Mouse (Mus musculus) intestine, embryonic 16.5 days (tissue): Measurements from ENCODE around the gene Dlg2. TPM values are rescaled to one million over a fixed set of nuclear protein-coding genes. Genes with fewer than 3 reads are reported as not detected.

Experiments used
- ATAC-seq: fragments of 200-750 bp; cut with Nextera tagmentation; 2 replicates; pipeline ENCODE4 v1.8.0; 2017; ENCODE audit warnings: moderate TSS enrichment, moderate library complexity
- H3K27ac ChIP-seq: fragments of 300-500 bp; sonication (generic); 2 replicates; pipeline ENCODE4 v1.5.1; 2014; ENCODE audit warnings: mild to moderate bottlenecking, low read length
- H3K27me3 ChIP-seq: fragments of 300-500 bp; sonication (generic); replicated peaks from 2 replicates; pipeline ENCODE4 v1.6.1; 2014; ENCODE audit warnings: low read length, control low read depth, mixed read lengths; ENCODE audit not compliant: control insufficient read depth, insufficient read depth
- H3K36me3 ChIP-seq: fragments of 300-500 bp; sonication (generic); 2 replicates; pipeline ENCODE4 v1.6.1; 2014; ENCODE audit warnings: low read length, control low read depth; ENCODE audit not compliant: control insufficient read depth, insufficient read depth
- H3K4me1 ChIP-seq: fragments of 300-500 bp; sonication (generic); 2 replicates; pipeline ENCODE4 v1.6.1; 2014; ENCODE audit warnings: low read length, control low read depth, mixed read lengths; ENCODE audit not compliant: control insufficient read depth, insufficient read depth
- H3K4me2 ChIP-seq: fragments of 300-500 bp; sonication (generic); 2 replicates; pipeline ENCODE4 v1.6.1; 2014; ENCODE audit warnings: low read depth, low read length, control low read depth
- H3K4me3 ChIP-seq: fragments of 300-500 bp; sonication (generic); 2 replicates; pipeline ENCODE4 v1.5.1; 2014; ENCODE audit warnings: mild to moderate bottlenecking, low read length
- H3K9ac ChIP-seq: fragments of 300-500 bp; sonication (generic); 2 replicates; pipeline ENCODE4 v1.6.1; 2014; ENCODE audit warnings: low read depth, low read length
- H3K9me3 ChIP-seq: fragments of 300-500 bp; sonication (generic); 2 replicates; pipeline ENCODE4 v1.6.1; 2016; ENCODE audit warnings: low read length, control low read depth; ENCODE audit not compliant: control insufficient read depth
- WGBS: fragments of 180-500 bp; shearing (Covaris S2); extraction: QIAGEN DNeasy Blood & Tissue Kit; methylation state at CpG from one replicate; pipeline ENCODE4 v1.1.7; 2014; 5-methylcytosine and 5-hydroxymethylcytosine counted together
- polyA plus RNA-seq: library from polyadenylated mRNA; unstranded; fragments of >200 nt; fragmentation: Nextera tagmentation; extraction: Ambion mirVana; gene quantifications from 2 replicates; pipeline ENCODE4 v1.2.1, GENCODE M21; 2015

Dlg2 gene
- polyA plus RNA-seq, 1 experiment from 2014 or later: 3.9 TPM

DNA sequence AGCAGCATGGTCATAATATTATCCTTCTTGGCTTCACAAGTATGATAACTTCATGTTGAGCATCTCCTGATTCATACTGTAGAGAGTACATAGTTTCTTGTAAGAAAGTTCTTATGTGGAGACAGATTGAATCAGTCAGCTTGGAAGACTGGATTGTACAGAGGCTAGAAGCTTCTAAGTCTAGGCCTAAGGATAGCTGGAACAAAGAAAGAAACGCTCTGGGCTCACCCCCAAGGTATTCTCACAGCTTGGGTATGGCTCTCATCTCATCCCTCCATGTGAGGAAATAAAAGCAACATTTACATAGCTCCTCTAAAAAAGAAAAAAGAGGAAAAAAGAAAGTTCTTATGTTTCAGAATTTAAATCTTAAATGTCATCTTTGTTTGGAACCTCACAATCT, 1466.8 kb downstream of the Dlg2 start:
- Histone ChIP-seq H3K4me2 (no peak overlapping the region), H3K4me1 (no peaks in the 10 kb centered on the region), H3K27ac (no peak overlapping the region), H3K9ac (no peak overlapping the region), H3K27me3 (no peaks in the 10 kb centered on the region), H3K36me3 (no peaks in the 10 kb centered on the region), H3K9me3 (no peaks in the 10 kb centered on the region), H3K4me3 (no peak overlapping the region)
- WGBS: 94% methylated on average over 1 of the region's 1 CpGs
- ATAC-seq: no peak

DNA sequence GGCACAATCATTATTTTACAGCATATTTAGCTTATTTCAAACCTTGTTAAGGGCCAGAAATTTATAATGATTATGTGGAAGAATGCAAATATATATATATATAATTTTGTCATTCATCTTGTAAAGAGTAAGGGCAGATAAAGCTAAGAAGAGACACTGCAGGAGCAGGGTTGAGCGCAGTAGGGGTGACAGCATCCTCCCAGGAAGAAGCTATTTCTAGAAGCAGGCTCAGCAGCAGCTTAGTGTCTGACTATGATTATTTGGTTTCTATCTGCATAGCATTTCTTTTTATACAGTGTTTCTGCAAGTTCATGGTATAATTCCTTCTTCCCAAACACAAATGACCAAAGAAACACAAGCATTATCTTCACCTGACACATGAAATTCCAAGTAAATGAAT, 1479.1 kb downstream of the Dlg2 start:
- H3K27me3 ChIP-seq: no peaks in the 10 kb centered on the region
- no peak for ATAC-seq
- no peak overlapping the region for H3K9ac ChIP-seq
- H3K27ac ChIP-seq: no peak overlapping the region
- 93% methylated on average over 1 of the region's 1 CpGs for WGBS
- no peak overlapping the region for H3K4me2 ChIP-seq
- H3K4me1 ChIP-seq: no peaks in the 10 kb centered on the region
- H3K9me3 ChIP-seq: no peaks in the 10 kb centered on the region
- H3K4me3 ChIP-seq: no peak overlapping the region
- H3K36me3 ChIP-seq: no peaks in the 10 kb centered on the region

DNA sequence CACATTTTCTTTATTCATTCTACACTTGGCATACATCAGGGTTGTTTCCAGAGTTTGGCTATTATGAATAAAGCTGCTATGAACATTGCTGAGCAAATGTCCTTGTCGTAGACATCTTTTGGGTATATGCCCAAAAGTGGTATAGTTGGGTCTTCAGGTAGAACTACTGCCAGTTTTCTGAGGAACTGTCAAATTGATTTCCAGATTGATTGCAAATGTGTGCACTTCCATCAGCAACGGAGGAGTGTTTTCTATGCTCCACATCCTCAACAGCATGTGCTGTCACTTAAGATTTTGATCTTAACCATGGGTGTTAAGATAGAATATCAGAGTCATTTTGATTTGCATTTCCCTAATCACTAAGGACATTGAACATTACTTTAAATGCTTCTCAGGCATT, 1486.5 kb downstream of the Dlg2 start:
- ATAC-seq: no peak

DNA sequence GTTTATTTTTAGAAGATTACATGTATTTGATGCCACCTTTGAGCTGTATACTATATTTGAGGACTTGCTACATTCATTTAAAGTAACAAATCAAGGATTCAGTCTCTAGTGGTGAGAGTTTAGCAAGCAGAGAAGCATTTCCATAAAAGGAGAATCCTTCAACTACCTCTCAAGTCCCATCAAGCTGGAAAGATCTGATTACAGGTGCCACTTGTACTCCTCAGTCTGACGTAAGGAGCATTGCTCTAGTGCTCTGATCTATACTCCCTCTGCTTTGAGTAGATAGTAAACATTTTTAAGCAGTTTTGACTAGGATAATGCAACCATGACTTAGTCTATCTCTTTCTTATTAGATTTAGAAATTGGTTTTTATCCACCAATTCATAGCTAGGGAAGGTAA, 1496.5 kb downstream of the Dlg2 start:
- no peak overlapping the region for H3K4me3 ChIP-seq
- H3K36me3 ChIP-seq: no peaks in the 10 kb centered on the region
- no peaks in the 10 kb centered on the region for H3K4me1 ChIP-seq
- H3K27ac ChIP-seq: no peak overlapping the region
- no peaks in the 10 kb centered on the region for H3K27me3 ChIP-seq
- no peaks in the 10 kb centered on the region for H3K9me3 ChIP-seq
- no peak for ATAC-seq
- WGBS: 57% methylated on average over 1 of the region's 1 CpGs
- no peak overlapping the region for H3K4me2 ChIP-seq
- no peak overlapping the region for H3K9ac ChIP-seq

More for the DNA sequence above, 1486.5 kb downstream of the Dlg2 start:
- Histone ChIP-seq H3K4me3 (no peak overlapping the region), H3K4me1 (no peaks in the 10 kb centered on the region), H3K4me2 (no peak overlapping the region), H3K27ac (no peak overlapping the region), H3K36me3 (no peaks in the 10 kb centered on the region), H3K27me3 (no peaks in the 10 kb centered on the region), H3K9me3 (no peaks in the 10 kb centered on the region), H3K9ac (no peak overlapping the region)
- 90% methylated on average over 2 of the region's 2 CpGs for WGBS

GRCm38 (mm10) chr7:92003769-92004455, 1527.4 kb downstream of the Dlg2 start:
- H3K4me2 ChIP-seq: no peak overlapping the region
- H3K27ac ChIP-seq: no peak overlapping the region
- WGBS: 86% methylated on average over 5 of the region's 5 CpGs
- no peaks in the 10 kb centered on the region for H3K27me3 ChIP-seq
- no peaks in the 10 kb centered on the region for H3K9me3 ChIP-seq
- no peaks in the 10 kb centered on the region for H3K36me3 ChIP-seq
- H3K4me3 ChIP-seq: no peak overlapping the region
- no peak overlapping the region for H3K9ac ChIP-seq
- no peaks in the 10 kb centered on the region for H3K4me1 ChIP-seq
- ATAC-seq: no peak

DNA sequence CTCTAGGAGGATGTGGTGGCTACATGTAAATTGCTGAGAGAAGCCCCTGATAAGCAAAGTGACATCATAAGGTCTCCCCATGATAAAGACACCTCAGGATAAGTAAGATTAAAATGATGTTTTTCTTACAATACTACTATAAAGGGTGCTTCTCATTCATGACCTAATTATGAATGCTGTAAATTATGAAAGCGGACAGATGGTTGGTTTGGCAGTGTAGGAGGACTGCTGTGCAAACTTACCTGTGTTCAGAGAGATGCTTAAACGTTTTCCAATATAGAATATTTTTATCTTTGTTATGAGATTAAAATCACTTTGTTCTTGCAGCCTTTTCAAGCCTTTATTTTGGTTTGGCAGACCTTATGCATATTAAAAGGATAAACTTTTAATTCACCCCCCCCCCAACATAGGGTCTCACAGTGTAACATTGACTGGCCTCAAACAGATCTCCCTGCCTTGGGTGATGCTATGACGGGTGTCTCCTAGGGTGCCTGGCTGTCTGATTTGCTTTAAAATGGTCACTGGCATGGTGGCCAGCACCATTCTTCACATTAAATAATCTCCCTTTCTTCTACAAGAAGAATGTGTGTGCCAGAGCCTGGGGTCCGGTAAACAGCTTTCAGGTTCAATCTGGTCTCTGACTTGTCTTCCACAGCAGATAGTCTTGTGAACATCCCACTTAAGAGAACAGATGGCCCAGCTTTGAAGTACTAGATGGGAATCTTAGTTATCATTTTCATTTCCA, 1529.4 kb downstream of the Dlg2 start:
- Histone ChIP-seq H3K9ac (no peak overlapping the region), H3K27me3 (no peaks in the 10 kb centered on the region), H3K27ac (no peak overlapping the region), H3K4me3 (no peak overlapping the region), H3K4me1 (no peaks in the 10 kb centered on the region), H3K9me3 (no peaks in the 10 kb centered on the region), H3K36me3 (no peaks in the 10 kb centered on the region), H3K4me2 (no peak overlapping the region)
- 84% methylated on average over 4 of the region's 4 CpGs for WGBS
- ATAC-seq: no peak

GRCm38 (mm10) chr7:92008702-92009101, 1532.2 kb downstream of the Dlg2 start:
- H3K9ac ChIP-seq: no peak overlapping the region
- H3K4me2 ChIP-seq: no peak overlapping the region
- ATAC-seq: peak; percentile 68
- H3K27ac ChIP-seq: no peak overlapping the region
- WGBS: 90% methylated on average over 1 of the region's 1 CpGs
- H3K4me1 ChIP-seq: no peaks in the 10 kb centered on the region
- H3K36me3 ChIP-seq: no peaks in the 10 kb centered on the region
- no peaks in the 10 kb centered on the region for H3K27me3 ChIP-seq
- H3K9me3 ChIP-seq: no peaks in the 10 kb centered on the region
- H3K4me3 ChIP-seq: no peak overlapping the region

- Histone ChIP-seq H3K27ac (peak overlapping the region; percentile 76), H3K36me3 (no peaks in the 10 kb centered on the region), H3K4me1 (no peaks in the 10 kb centered on the region), H3K9ac (no peak overlapping the region), H3K9me3 (no peaks in the 10 kb centered on the region), H3K4me3 (no peak overlapping the region), H3K27me3 (no peaks in the 10 kb centered on the region), H3K4me2 (no peak overlapping the region)
- WGBS: 69% methylated on average over 1 of the region's 1 CpGs
- ATAC-seq: peak; percentile 63
These were observed 1548.5 kb downstream of the Dlg2 start for GRCm38 (mm10) chr7:92024928-92025327.

GRCm38 (mm10) chr7:92025465-92026056, 1549.1 kb downstream of the Dlg2 start:
- H3K27ac ChIP-seq: peak overlapping the region; percentile 76
- no peaks in the 10 kb centered on the region for H3K9me3 ChIP-seq
- H3K4me2 ChIP-seq: no peak overlapping the region
- H3K27me3 ChIP-seq: no peaks in the 10 kb centered on the region
- no peaks in the 10 kb centered on the region for H3K4me1 ChIP-seq
- peak; percentile 99 for ATAC-seq
- WGBS: 47% methylated on average over 2 of the region's 2 CpGs
- H3K9ac ChIP-seq: no peak overlapping the region
- H3K4me3 ChIP-seq: no peak overlapping the region
- no peaks in the 10 kb centered on the region for H3K36me3 ChIP-seq
